Mouse (Mus musculus) lung, postnatal 0 days (tissue): Measurements from ENCODE around the gene Arhgap35.

ENCODE experiments used
- CTCF ChIP-seq: IDR thresholded peaks from 2 replicates; pipeline ENCODE4 v1.5.1; 2016; ENCODE audit warnings: antibody characterized with exemption, mild to moderate bottlenecking
- EP300 ChIP-seq: IDR thresholded peaks from 2 replicates; pipeline ENCODE4 v1.6.1; 2016; ENCODE audit warnings: antibody characterized with exemption, mild to moderate bottlenecking, control low read depth

GRCm38 (mm10) chr7:16591292-16591691 is 23.5 kb downstream of the Arhgap35 start:
- TF ChIP-seq CTCF (no peak), EP300 (no peak)
